Mouse (Mus musculus): ENCODE data around the gene Allc.

Gene Allc

DNA sequence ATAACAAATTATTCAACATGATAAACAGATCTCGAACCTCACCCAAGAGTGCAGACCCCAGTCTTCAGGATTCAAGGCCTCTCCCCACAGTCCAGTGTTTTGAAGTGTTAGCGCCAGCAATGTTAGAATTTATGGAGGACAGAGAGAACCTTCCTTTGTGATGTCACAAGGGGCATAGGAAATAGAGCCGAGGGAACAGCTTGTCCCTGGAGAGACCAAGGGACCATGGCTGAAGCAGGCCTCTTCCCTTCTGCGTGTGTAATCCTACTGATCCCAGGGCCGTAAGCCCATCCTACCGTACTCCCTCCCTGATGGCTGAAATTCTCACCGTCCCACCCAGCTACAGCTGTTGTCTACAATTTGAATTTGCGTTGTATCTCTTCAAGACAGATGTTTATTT is at the start of gene Allc:
Gene Allc, minus strand, starts transcription at position 101 of the 400 bp plus-strand sequence.
- no peak for DNase-seq

DNA sequence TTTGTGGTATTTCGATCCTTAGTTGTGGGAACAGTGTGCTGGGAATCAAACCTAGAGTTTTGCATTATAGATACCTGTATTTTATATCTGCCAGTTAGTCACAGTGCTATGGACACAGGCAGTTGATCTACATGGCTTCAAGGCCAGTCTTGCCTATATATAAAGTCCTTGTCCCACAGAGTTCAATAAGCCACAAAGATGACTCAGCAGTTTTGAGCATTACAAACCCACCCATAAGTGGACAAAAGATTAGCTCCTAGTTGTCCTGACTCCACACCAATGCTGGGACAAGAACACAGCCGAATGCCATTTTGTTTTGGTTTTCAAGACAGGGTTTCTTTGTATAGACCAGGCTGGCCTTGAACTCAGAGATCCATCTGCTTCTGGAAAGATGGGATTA is 46.1 kb upstream of the Allc start:
- no peak for DNase-seq

DNA sequence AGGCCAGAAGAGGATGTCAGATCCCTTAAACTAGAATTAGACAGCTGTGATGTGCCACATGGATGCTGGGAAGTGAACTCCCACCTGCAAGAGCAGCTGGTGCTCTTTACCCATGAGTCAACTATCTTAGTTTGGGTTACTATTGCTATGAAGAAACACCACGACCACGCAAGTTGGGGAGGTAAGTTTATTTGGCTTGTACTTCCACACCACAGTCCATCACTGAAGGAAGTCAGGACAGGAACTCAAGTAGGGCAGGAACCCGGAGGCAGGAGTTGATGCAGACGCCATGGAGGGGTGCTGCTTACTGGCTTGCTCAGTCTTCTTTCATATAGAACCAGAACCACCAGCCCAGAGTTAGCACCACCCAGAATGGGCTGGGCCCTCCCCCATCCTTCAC is 44.8 kb upstream of the Allc start:
- DNase-seq, result no peak

DNA sequence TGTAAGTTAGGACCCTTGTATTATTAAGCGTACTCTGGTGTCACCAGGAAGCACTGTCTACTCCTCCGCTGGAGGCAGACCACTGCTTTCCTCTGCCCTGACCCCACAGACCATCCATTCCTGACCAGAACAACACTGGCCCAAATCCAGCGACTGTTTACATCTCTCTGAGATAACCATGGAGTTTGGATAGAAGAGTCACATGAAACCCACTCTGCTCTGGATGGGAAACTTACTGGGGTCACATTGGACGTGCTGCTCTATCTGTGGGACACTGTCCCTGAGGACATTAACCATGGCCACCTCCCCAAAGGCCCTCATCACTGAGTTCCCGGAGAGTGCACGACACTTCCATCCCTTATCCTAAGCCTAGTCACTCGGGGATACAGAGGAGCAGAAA is 43.1 kb upstream of the Allc start:
- DNase-seq, result no peak

DNA sequence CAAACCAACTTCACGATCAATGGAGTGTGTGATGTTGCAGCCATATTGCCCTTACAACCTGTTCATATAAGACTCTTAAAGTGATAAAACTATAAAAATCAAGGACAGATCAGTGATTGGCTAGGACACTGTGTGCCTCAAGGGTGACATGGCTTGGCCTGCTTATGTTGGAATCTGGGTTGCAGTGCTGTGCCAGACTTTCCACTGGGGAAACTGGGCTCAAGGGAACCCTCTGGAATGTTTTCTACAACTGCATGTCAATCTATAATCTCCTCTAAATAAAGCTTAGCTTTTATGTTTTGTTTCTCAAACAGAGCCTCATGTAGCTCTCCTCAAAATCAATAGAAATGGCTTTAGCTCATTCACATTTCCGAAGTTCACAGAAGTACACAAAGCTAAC is 41.9 kb upstream of the Allc start:
- DNase-seq, result no peak

DNA sequence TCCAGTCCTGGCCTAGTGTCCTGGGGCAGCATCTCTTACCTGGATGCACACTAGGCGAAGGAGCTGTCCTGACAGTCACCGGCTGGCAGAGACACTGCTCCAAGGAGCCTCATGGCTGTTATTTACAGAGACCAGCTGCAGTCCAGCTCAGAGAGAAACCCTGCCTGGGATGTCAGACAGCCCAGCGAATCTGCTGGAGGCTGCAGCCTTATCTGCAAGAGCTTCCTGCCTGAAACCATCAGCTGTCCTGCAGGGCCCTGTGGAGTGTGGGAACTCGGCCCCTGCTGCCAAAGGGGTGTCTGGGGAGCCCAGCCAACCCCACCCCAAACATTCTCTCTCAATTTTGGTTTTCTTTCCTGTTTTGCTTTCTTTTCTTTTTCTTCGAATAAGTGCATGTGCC is 40.9 kb upstream of the Allc start, which contains the start of gene Colec11:
Gene Colec11, minus strand, starts transcription at position 183 of the 400 bp plus-strand sequence.
- DNase-seq, result no peak

DNA sequence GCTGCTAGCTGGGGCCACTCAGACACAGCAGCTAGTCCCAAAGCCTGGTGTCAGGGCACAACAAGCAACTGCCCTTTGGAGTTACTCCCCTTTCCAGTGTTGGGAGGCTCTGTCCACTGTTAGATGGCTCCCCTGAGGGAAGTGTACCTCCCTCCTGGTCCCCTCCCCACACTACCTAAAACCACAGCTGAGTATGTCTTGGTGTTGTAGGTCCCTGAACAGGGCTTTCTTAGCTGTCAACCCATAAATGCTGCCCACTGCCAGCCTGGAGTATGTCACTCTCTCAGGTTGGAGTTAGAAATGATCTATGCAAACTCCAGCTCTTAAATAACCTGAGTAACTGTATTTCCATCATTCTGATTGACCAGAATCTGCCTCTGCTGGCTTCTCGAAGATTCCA is 40.3 kb upstream of the Allc start:
- no peak for DNase-seq

DNA sequence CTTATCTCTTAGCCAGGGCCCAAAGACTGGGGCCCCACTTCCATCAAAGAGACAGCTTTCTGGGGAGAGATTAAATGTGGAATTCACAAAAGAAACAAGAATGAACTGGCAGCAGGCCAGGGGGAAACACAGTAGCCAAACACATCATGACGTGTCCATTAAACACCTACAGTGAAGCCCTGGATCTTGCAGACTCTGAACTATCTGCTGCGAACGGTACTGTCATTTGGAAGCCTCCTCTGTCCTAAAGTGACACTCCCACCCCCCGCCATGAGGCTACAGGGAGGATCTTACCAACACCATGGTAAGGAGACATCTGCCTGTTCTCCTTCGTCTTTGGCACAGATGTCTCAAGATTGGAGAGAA is 39.8 kb upstream of the Allc start:
- DNase-seq, result no peak

DNA sequence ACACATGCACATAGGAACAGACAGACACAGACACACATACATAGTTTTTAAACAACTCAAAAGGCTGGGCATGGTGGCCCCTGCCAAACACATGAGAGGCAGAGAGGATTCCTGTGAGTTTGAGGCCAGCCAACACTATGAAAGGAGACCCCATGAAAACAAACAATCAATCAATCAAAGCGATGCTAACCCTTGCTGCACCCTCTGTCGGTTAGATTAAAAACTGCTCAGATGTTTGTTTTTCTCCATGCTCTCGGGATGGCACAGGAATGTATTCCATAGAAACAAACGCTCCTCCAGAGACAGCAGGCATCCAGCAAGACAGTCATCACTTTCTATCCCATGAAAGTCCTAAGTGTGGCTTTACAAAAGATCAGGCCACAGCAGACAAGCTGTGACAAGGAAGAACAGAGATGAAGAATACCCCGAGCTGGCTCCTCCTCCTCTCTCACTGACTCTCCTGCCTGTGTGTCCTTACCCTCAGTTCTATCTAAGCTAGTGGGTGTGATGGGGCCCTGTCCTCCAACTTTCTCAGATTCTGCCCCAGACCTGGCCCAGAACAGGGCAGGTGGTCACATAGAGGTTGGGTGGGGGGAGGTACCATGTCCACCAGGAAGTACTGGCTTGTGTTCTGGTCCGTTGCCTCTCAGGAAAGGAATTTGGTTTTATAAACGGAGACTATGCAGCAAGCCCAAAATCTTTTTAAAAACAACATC is 39.3 kb upstream of the Allc start:
- DNase-seq, result no peak

DNA sequence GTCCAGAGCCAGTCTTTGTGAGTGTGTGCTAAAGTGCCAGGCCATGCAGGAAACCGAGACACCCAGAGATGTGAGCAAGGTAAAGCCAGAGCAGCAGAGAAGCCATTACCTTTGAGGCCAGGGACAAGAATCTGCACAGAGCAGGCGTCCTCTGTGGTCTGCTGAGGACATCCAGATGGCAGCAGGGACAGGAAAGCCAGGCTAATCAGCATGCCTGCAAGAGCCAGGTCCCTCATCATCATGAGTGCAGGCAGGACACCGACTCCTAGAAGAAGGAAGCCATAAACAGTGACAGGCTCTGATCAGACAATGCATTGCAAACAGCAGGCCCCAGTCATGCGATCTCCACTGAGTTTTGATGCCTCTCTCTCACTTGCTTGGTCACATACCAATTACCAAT is 35.0 kb upstream of the Allc start:
- no peak for DNase-seq

DNA sequence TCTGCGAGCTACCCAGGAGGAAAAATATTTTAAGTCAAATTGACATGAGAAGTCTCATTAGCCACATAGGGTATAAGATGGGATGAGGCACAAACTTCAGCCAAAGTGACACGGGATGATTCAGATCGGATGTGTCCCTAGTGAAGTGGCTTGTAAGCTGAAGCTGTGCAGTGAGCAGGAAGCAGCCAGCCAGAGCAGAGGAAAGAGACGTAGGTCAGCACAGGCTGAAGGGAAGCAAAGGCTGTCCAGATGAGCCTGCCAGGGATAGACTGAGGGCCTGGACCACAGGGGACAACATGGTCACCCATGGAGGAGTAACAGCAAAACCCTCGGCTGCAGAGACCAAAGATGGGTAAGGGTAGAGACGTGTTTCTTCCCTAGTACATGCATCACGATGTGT is 32.1 kb upstream of the Allc start:
- DNase-seq, result no peak

DNA sequence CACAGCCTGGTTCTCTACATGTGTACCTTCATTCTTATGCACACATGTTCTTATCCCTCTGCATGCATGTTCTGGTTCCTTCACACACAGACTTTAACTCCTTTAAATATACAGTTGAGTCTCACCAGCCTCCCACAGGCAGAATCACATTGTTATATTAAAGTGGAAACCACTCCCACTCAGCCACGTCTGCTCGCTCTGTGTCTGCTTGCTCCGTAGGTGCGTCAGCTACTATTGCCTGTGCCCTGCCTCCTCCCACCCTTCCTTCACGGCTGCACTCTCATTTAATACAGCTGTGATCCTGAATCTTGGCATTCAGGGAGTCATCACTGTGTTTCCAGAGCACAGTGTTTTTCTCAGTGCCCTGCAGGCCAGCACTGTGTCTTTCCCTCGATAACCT is 30.1 kb upstream of the Allc start:
- DNase-seq, result no peak

DNA sequence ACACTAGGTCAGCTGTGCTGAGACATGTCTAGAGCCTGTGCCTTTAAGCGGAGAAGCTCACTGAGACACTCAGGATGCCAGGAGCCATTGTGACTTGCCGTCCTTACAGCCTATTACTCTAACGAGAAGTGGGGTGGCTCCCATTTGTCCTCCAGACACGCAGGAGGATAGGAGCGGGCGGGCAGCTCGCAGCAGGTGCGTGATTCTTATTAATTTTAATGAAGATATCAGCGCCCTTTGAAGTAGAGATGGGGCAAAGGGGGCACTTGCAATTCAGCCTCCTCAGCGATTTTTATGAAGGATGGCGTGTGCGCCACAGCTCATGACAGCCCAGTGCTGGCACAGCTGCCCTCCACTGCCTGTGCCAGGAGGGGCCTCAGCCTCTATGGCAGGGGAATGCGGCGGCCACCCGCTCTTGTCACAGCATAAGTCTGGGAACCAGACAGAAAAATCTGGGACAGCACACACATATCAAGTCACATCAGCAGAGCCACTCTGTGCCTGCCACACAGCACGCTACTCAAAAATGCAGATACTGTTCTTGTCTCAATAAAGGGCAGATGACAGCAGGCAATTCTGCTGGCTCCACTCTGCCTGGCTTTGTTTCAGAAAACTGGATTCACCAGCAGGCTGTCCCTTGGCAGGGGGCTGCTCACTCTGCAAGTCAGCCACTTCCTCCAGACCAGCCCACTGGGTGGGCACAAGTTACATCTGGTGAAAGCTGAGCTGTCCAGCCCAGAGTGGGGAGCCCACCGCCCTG is 25.4 kb upstream of the Allc start:
- DNase-seq, result no peak

DNA sequence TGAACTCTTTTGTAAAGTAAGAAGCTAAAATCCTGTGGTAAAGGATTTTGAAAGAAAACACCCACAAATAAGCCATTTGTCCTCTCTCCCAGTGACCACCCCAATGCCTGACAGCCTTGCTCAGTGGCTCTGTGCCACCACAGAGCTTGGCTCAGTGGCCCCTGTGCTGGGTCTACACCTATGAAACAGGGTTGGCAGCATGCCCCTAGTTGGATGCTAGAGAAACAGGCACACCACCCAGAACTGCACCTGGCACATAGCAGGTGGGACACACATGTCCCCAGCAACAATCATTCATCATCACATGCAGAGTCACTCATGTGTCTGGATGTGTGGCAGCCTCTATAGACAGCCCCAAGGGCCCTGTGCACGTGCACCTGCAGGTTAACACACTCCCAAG is 21.2 kb upstream of the Allc start:
- DNase-seq, result no peak

DNA sequence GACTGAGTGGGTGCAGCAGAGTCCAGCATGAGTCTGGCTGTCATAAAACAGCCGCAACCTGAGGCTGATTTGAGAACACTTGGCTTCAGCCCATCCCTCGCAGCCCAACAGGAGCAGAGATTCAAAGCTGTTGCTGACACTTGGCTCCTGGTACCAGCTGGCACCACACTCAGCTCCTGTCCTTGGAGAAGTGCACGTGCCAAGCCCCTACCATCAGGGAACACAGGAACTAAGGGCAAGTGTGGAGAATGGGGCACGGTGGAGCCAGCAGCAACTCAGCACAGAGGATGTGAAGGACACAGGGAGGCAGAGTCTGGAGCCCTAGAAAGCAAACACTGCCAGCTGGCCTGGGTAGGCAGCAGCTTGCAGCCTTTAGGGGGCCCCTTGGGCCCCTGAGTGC is 19.9 kb upstream of the Allc start:
- no peak for DNase-seq

DNA sequence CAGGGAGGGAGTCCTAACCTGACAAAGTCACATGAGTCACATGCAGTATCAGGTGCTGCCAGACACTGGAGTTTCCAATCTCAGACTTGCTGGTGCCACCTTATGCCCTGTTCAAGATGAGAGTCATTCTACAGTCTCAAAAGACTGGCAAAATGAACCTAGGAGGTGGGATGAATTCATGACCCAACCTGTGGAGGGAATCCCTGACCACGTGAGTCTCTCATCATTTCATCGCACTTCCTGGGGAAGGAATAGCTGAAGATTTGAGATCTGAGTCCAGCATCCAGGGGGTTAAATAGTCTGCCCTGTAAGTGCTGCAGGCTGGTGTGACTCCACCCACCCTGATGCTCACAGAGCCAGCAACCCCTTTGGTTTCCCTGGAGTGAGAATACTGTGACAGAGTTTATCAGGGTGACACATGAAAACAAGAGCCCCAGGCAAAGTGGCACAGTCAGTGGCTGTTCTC is 16.2 kb upstream of the Allc start:
- no peak for DNase-seq

DNA sequence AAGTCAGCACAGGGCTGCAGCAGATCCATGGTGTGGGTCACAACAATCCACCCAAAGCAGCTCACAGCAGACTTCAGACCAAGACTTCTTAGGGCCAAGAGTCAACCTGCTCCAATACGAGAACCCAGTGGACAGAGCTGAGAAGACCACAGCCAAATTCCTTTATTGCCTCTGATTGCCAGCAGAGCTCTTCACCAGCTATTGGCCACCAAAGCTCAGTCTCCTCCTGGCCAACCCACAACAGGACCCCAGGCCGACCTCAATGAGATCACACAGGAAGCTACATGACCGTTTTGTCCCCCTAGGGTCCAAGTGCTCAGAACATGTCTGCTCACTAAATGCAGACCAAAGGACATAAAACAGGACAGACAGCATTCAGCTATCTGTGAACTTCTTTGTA is 15.8 kb upstream of the Allc start:
- DNase-seq, result no peak

DNA sequence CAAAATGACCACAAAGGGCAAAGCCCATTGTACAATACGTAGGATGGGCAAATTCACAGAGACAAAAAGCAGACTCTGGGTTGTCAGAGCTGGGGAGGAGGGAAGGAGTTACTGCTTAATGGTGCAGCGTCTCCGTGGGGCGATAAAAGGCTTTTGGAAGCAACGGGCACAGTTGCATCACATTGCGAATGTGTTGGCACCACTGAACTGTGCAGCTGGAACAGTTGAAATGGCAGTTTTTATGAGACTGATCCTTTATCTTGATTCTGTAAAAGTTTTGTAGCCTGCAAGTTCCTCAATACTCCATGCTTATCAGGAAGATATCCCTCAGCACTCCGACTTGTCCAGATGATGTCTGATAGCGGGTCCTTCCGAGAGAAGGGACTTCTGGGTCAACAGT is 15.4 kb upstream of the Allc start:
- DNase-seq, result no peak

DNA sequence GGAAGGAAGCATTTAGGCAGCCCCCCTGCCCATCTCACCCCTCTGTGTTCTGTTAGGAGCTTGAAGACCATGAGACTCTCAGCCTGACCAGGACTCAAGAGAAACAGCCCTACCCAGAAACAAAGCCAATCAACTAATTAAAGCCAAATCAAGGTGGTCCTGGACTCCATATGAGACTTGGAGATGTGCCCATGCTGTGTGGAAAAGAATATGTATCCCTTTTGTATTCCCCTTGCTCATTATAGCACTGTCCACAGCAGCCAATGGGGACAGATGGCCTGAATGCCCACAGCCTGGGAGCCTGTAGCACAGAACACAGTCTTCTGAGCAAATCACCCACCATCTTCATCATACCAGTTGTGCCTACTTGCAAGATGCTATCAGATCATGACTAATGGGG is 14.5 kb upstream of the Allc start:
- no peak for DNase-seq

DNA sequence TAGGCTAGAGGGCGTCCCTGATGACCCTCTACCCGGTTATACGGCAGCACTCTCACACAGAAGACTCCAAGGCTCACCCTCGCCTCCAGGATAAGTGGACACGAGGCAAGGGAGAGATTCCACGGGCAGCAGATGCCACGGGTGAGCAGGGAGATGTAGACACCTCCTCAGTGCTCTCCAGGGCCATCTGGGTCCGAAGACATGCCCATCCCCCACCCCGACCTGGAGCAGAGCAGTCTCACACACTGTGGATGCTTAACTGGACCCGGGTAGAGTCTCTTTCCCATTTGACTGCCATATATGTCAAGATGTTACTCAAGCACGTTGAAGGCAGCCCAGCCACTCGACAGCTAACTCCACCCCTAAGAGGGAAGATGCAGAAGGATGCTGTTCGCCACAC is 8.1 kb upstream of the Allc start:
- peak in 1 of 2 experiments; percentile 5 for DNase-seq

DNA sequence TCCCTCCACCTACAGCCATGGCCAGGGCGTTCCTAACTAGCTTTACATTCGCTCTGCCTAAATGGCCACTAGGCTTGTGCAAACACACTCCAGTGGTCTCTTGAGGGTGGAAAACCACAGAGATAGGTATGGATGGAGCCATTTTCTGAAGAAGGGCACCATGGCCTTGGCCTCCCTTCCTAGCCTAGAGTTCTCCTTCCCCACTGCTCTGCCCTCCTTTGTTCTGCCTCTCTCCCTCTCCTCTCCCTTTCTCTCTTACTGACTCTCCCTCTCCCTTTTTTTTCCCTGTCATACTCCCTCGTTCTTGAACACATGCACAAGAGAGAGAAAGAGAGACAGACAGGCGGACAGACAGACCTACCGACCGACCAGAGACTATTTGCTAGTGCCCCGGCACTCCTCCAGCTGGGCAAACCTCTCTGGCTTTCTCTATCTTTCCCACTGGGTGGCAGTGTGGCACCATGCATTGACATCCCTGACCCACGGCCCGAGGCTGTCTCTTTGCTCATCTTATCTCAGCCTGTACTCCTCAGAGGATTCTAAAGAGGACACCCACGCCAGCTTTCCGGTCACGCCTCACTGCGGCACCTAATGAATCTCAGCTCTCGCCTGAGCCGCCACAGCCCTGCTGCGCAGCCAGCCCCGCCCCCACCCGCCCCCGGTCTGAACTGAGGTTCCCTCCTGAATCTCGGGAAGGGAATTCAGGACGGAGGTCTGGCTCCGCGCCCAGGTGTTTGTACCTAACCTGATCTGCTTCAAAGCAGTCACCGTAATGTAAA is 7.0 kb upstream of the Allc start:
- DNase-seq, result peak; percentile 86

DNA sequence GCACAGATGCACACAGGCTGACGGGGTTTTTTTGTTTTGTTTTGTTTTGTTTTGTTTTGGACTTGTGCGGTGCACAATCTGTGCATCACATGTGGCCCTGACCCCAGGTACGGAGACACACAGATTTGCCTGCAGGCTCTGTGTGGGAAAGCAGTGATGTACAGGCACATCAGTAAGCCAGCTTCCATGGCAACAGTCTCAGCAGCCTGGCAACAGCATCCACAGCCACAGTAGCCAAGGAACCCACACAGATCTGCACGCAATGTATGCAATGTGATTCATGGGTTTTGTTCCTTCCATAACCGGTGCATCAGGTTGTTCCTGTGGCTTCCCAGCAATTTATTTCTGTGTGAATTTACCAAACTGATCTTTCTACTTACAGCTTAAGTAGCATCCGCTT is 5.6 kb upstream of the Allc start:
- no peak for DNase-seq

DNA sequence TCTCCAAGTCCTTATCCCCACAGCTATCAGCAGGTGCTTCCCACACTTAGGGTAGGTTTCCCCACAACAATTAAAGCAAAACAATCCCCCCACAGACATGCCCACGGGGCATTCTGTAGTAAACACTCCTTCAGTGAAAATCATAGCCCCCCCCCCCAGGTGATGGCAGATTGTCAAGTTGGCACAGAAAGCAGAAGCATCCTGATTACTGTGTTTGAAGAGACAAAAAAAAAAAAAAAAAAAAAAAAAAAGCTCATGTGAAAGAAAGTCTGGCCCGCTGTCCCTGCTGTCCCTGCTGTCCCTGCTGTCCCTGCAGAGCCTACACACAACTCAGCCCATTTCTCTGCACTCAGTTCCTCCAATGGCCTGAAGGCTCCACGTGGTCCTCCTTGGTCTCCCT is 1.7 kb upstream of the Allc start:
- DNase-seq, result no peak

DNA sequence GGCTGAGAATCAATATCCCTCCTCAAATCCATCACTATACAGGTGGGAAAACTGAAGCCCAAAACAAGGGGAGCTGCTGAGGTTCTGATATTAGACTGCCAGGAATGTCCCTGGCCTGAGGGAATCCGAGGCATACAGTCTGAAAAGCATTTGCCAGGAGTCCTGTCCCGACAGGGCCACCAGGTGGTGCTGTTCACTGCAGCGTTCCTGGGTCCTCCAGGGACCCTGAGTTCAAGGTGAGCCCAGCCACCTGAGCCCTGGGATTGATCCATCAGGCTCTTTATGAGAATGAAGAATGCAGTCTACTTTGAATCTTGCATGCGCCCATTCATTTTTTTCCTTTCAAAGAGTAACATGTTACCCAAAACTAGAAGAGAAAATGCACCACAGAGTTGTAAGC is 3.2 kb downstream of the Allc start:
- DNase-seq, result peak in 1 of 2 experiments; percentile 18

Data from kidney, postnatal 25 days (tissue).